In the genomic region with DNA sequence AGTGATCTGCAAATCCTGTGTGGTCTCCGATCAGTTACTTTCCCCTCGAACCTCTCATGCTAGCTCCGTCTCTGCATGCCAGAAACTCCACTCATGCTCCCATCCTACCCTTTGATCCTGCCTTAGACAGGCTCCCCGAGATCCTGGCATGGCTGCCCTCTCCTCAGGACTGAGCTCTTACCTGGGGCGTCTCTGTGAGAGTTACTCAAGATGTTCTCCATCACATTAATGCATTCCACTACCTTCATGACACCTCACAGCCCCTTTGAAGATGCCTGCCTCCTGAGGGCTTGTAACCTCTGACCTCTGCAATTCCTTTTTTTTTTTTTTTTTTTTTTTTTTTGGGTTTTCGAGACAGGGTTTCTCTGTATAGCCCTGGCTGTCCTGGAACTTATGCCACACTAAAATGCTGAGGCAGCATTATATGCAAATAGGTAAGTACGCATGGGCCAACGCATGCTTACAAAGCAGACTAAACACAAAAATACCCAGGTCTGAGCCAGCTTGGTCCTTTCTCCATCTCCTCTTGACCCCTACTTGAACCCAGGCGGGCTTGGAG, we compare ENCODE assay signal across 9 mouse cellular contexts. TPM values are rescaled to one million over a fixed set of nuclear protein-coding genes. Genes with fewer than 3 reads are reported as not detected.
DNase-seq lines count a peak whose midpoint lies in the region; ATAC-seq and TF ChIP-seq lines count a peak whose summit lies in the region.
"Had no signal": no experiment of that assay in that cellular context is flagged by ENCODE, and none has a peak within 500 bp of the region (broad histone marks: within the 10 kb centered on the region; RNA-seq: fewer than 3 reads in every experiment).

No protein-coding gene starts in this region.

- no peak for TF ChIP-seq EP300 in lung, postnatal 0 days (IDR thresholded peaks at IDR 0.05)

- H3K9ac ChIP-seq in heart, embryonic 11.5 days (ENCODE audit: low read depth, low read length): no peak overlapping the region
- no peak overlapping the region for H3K9ac ChIP-seq in lung, postnatal 0 days (replicated peaks; ENCODE audit: low read depth)
- no peak overlapping the region for H3K9ac ChIP-seq in intestine, postnatal 0 days (ENCODE audit: low read depth, low read length)
- no peak overlapping the region for H3K9ac ChIP-seq in stomach, embryonic 15.5 days

- H3K4me3 ChIP-seq in heart, embryonic 11.5 days (ENCODE audit: low read depth, low read length): no peak overlapping the region
- no peak overlapping the region for H3K4me3 ChIP-seq in lung, postnatal 0 days (ENCODE audit: low read depth, low read length)
- H3K4me3 ChIP-seq in intestine, postnatal 0 days (ENCODE audit: low read depth, low read length): no peak overlapping the region
- H3K4me3 ChIP-seq in stomach, embryonic 15.5 days (replicated peaks): 0 out of 2 replicates have a peak overlapping the region, but pooled peaks have one; percentile 65

- H3K4me1 ChIP-seq in heart, embryonic 11.5 days (ENCODE audit: control insufficient read depth, insufficient read depth, low read length): peaks cover 30% of the 10 kb centered on the region
- H3K4me1 ChIP-seq in lung, postnatal 0 days (ENCODE audit: insufficient read depth, low read depth, low read length): peaks cover 22% of the 10 kb centered on the region; the same call in 1 of the 2 replicates
- H3K4me1 ChIP-seq in intestine, postnatal 0 days (replicated peaks; ENCODE audit: control insufficient read depth, insufficient read depth, low read length): no peaks in the 10 kb centered on the region; the same call in 1 of the 2 replicates
- H3K4me1 ChIP-seq in stomach, embryonic 15.5 days: peaks cover 32% of the 10 kb centered on the region

- H3K4me2 ChIP-seq in heart, embryonic 11.5 days: peak overlapping the region; percentile 73
- peak overlapping the region; percentile 78 for H3K4me2 ChIP-seq in lung, postnatal 0 days (replicated peaks; ENCODE audit: low read depth, low read length)
- peak overlapping the region; percentile 88; the same call in 1 of the 2 replicates for H3K4me2 ChIP-seq in intestine, postnatal 0 days (replicated peaks; ENCODE audit: low read depth)
- peak overlapping the region; percentile 73 for H3K4me2 ChIP-seq in stomach, embryonic 15.5 days

- DNase-seq in heart, postnatal 10 days: no peak
- DNase-seq in lung, postnatal 0 days (ENCODE audit: low spot score): no peak
- DNase-seq in lung, postnatal 4 days: no peak
- DNase-seq in spleen, postnatal 10 days (ENCODE audit: low spot score in 2 of 2): no peak
- DNase-seq in left cerebral cortex, adult 8-10 months (ENCODE audit: low spot score in 2 of 2): no peak
- DNase-seq: right cerebral cortex, adult 18-20 months had no signal

- H3K27me3 ChIP-seq in heart, embryonic 11.5 days (ENCODE audit: control insufficient read depth, insufficient read depth, low read length): peaks cover 12% of the 10 kb centered on the region
- H3K27me3 ChIP-seq in lung, postnatal 0 days (replicated peaks; ENCODE audit: insufficient read depth, low read length): no peaks in the 10 kb centered on the region
- no peaks in the 10 kb centered on the region for H3K27me3 ChIP-seq in intestine, postnatal 0 days (replicated peaks; ENCODE audit: control insufficient read depth, insufficient read depth, low read length)
- H3K27me3 ChIP-seq in stomach, embryonic 15.5 days (replicated peaks): no peaks in the 10 kb centered on the region

- no peak for TF ChIP-seq CTCF in lung, postnatal 0 days (IDR thresholded peaks at IDR 0.05)
- TF ChIP-seq CTCF in intestine, postnatal 0 days (IDR thresholded peaks at IDR 0.05; ENCODE audit: low read depth): no peak

- intact Hi-C loops in heart, postnatal 10 days (cut with DNase I): no loop called here

- H3K9me3 ChIP-seq in heart, embryonic 11.5 days (replicated peaks; ENCODE audit: control insufficient read depth, low read length): no peaks in the 10 kb centered on the region
- H3K9me3 ChIP-seq in lung, postnatal 0 days (ENCODE audit: low read length): no peaks in the 10 kb centered on the region
- H3K9me3 ChIP-seq in intestine, postnatal 0 days (ENCODE audit: control insufficient read depth): no peaks in the 10 kb centered on the region
- no peaks in the 10 kb centered on the region for H3K9me3 ChIP-seq in stomach, embryonic 15.5 days

- H3K27ac ChIP-seq in heart, embryonic 11.5 days (ENCODE audit: low read depth, low read length): peak overlapping the region; percentile 87
- peak overlapping the region; percentile 93 for H3K27ac ChIP-seq in lung, postnatal 0 days (ENCODE audit: low read length)
- no peak overlapping the region for H3K27ac ChIP-seq in intestine, postnatal 0 days (ENCODE audit: low read depth, low read length)
- H3K27ac ChIP-seq in stomach, embryonic 15.5 days: peak overlapping the region; percentile 91

- ATAC-seq in heart, embryonic 11.5 days (replicated peaks; ENCODE audit: insufficient number of reproducible peaks, low FRiP score, low TSS enrichment): no peak
- no peak for ATAC-seq in lung, postnatal 0 days
- ATAC-seq in intestine, postnatal 0 days: no peak
- no peak for ATAC-seq in stomach, embryonic 15.5 days (ENCODE audit: insufficient read depth, low FRiP score, low read depth)

- no peaks in the 10 kb centered on the region for H3K36me3 ChIP-seq in heart, embryonic 11.5 days (ENCODE audit: control insufficient read depth, insufficient read depth, low read length)
- 0 out of 2 replicates have a peak, but pooled peaks cover 3% of the 10 kb centered on the region for H3K36me3 ChIP-seq in lung, postnatal 0 days (ENCODE audit: insufficient read depth, low read length)
- H3K36me3 ChIP-seq in intestine, postnatal 0 days (ENCODE audit: control insufficient read depth, insufficient read depth): peaks cover 10% of the 10 kb centered on the region; the same call in 1 of the 2 replicates
- no peaks in the 10 kb centered on the region for H3K36me3 ChIP-seq in stomach, embryonic 15.5 days

- WGBS in heart, embryonic 11.5 days (ENCODE audit: insufficient replicate concordance): 28% methylated on average over 9 of the region's 9 CpGs
- 32% methylated on average over 9 of the region's 9 CpGs for WGBS in lung, postnatal 0 days
- WGBS in intestine, postnatal 0 days: 47% methylated on average over 9 of the region's 9 CpGs
- WGBS in stomach, embryonic 15.5 days: 29% methylated on average over 9 of the region's 9 CpGs

RNA-seq across cellular contexts. Expression of a gene that starts 0.5 kb away (rescaled TPM):
- polyA plus RNA-seq in heart, embryonic 11.5 days (2014; fragmentation: Nextera tagmentation; extraction: Ambion mirVana): 31.9 and 33.5 TPM in 2 replicates
- total RNA-seq in heart, postnatal 10 days (2021): 10 to 100 TPM; 36.3 to 37.0 TPM
- polyA plus RNA-seq in lung, postnatal 0 days (2015; fragmentation: Nextera tagmentation; extraction: Ambion mirVana): 151 TPM in 2 replicates
- polyA plus RNA-seq in intestine, postnatal 0 days (2015; fragmentation: Nextera tagmentation; extraction: Ambion mirVana): 28.9 and 29.0 TPM in 2 replicates
- polyA plus RNA-seq in stomach, embryonic 15.5 days (2015; fragmentation: Nextera tagmentation; extraction: Ambion mirVana): 59.0 and 60.0 TPM in 2 replicates
- total RNA-seq in left cerebral cortex, adult 8-10 months (2022): 1 to 10 TPM; 2.4 to 5.6 (median 3.1) TPM

RNA-seq across cellular contexts. Expression of a gene that starts 16.2 kb away (rescaled TPM):
- polyA plus RNA-seq in heart, embryonic 11.5 days (2014; fragmentation: Nextera tagmentation; extraction: Ambion mirVana): 2.7 and 3.1 TPM in 2 replicates
- 1 to 10 TPM; 2.1 to 2.7 TPM for total RNA-seq in heart, postnatal 10 days (2021)
- 23.3 and 30.7 TPM in 2 replicates for polyA plus RNA-seq in lung, postnatal 0 days (2015; fragmentation: Nextera tagmentation; extraction: Ambion mirVana)
- polyA plus RNA-seq in intestine, postnatal 0 days (2015; fragmentation: Nextera tagmentation; extraction: Ambion mirVana): 10.0 and 12.3 TPM in 2 replicates
- polyA plus RNA-seq in stomach, embryonic 15.5 days (2015; fragmentation: Nextera tagmentation; extraction: Ambion mirVana): 7.4 and 10.3 TPM in 2 replicates
- 1 to 10 TPM in 1 of 4 experiments, under 1 TPM in 3; 0.63 to 1.4 (median 0.85) TPM for total RNA-seq in left cerebral cortex, adult 8-10 months (2022)

RNA-seq across cellular contexts. Expression of a gene that starts 43.3 kb away (rescaled TPM):
- polyA plus RNA-seq in heart, embryonic 11.5 days (2014; fragmentation: Nextera tagmentation; extraction: Ambion mirVana): 18.5 and 23.2 TPM in 2 replicates
- total RNA-seq in heart, postnatal 10 days (2021): 10 to 100 TPM; 22.8 to 32.7 TPM
- polyA plus RNA-seq in lung, postnatal 0 days (2015; fragmentation: Nextera tagmentation; extraction: Ambion mirVana): 26.7 and 30.6 TPM in 2 replicates
- 14.5 and 14.6 TPM in 2 replicates for polyA plus RNA-seq in intestine, postnatal 0 days (2015; fragmentation: Nextera tagmentation; extraction: Ambion mirVana)
- polyA plus RNA-seq in stomach, embryonic 15.5 days (2015; fragmentation: Nextera tagmentation; extraction: Ambion mirVana): 28.6 and 29.1 TPM in 2 replicates
- 10 to 100 TPM; 28.8 to 37.6 (median 33.8) TPM for total RNA-seq in left cerebral cortex, adult 8-10 months (2022)

RNA-seq across cellular contexts. Expression of a gene that starts 50.6 kb away (rescaled TPM):
- polyA plus RNA-seq in heart, embryonic 11.5 days (2014; fragmentation: Nextera tagmentation; extraction: Ambion mirVana): 42.8 and 44.5 TPM in 2 replicates
- 10 to 100 TPM; 11.0 to 14.3 TPM for total RNA-seq in heart, postnatal 10 days (2021)
- 62.2 and 64.1 TPM in 2 replicates for polyA plus RNA-seq in lung, postnatal 0 days (2015; fragmentation: Nextera tagmentation; extraction: Ambion mirVana)
- polyA plus RNA-seq in intestine, postnatal 0 days (2015; fragmentation: Nextera tagmentation; extraction: Ambion mirVana): 49.0 and 50.4 TPM in 2 replicates
- 46.7 and 48.0 TPM in 2 replicates for polyA plus RNA-seq in stomach, embryonic 15.5 days (2015; fragmentation: Nextera tagmentation; extraction: Ambion mirVana)
- 10 to 100 TPM; 14.5 to 18.7 (median 15.5) TPM for total RNA-seq in left cerebral cortex, adult 8-10 months (2022)

RNA-seq across cellular contexts. Expression of a gene that starts 55.5 kb away (rescaled TPM):
- 131 and 155 TPM in 2 replicates for polyA plus RNA-seq in heart, embryonic 11.5 days (2014; fragmentation: Nextera tagmentation; extraction: Ambion mirVana)
- 100 to 1,000 TPM; 160 to 172 TPM for total RNA-seq in heart, postnatal 10 days (2021)
- 98.6 and 112 TPM in 2 replicates for polyA plus RNA-seq in lung, postnatal 0 days (2015; fragmentation: Nextera tagmentation; extraction: Ambion mirVana)
- 56.7 and 67.5 TPM in 2 replicates for polyA plus RNA-seq in intestine, postnatal 0 days (2015; fragmentation: Nextera tagmentation; extraction: Ambion mirVana)
- 182 and 203 TPM in 2 replicates for polyA plus RNA-seq in stomach, embryonic 15.5 days (2015; fragmentation: Nextera tagmentation; extraction: Ambion mirVana)
- total RNA-seq in left cerebral cortex, adult 8-10 months (2022): 100 to 1,000 TPM; 127 to 151 (median 148) TPM
